Mouse (Mus musculus): ENCODE measurements around the gene Rnf144b. TPM values are rescaled to one million over a fixed set of nuclear protein-coding genes. Genes with fewer than 3 reads are reported as not detected.

Gene Rnf144b
- polyA plus RNA-seq, 1 experiment from 2014 or later, result 0.84 TPM

- Histone ChIP-seq H3K27ac (replicated peaks) (no peak overlapping the region), H3K9ac (replicated peaks) (no peak overlapping the region), H3K4me2 (replicated peaks) (no peak overlapping the region), H3K9me3 (no peaks in the 10 kb centered on the region), H3K4me1 (peaks cover 17% of the 10 kb centered on the region), H3K36me3 (no peaks in the 10 kb centered on the region), H3K27me3 (peaks cover 7% of the 10 kb centered on the region; the same call in 1 of the 2 replicates), H3K4me3 (no peak overlapping the region)
- 92% methylated on average over 5 of the region's 5 CpGs for WGBS
- no peak for ATAC-seq (ENCODE audit: low FRiP score, low read depth)
These were observed 104.1 kb downstream of the Rnf144b start for GRCm38 (mm10) chr13:47226521-47226920.

DNA sequence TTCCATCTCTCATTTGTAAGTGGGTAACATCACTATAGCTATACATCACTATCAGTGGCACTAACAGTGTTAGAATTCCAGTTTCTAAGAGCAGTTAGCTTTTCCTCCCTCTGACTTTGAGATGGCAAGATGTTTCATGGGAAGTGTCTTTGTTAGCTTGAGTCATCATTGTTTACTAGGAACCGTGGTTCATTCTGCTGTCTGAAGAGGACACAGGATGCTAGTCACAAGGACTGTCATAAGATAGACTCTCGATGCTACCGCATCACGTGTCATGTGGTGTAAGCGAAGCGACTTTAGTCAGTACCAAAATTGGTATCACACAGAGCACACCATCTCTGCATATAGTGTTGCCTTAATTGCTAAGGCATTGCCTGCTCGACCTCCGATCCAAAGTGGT, 105.7 kb downstream of the Rnf144b start:
- 93% methylated on average over 8 of the region's 8 CpGs for WGBS
- no peaks in the 10 kb centered on the region for H3K36me3 ChIP-seq
- H3K4me1 ChIP-seq, result peaks cover 17% of the 10 kb centered on the region
- ATAC-seq (ENCODE audit: low FRiP score, low read depth), result no peak
- H3K9me3 ChIP-seq, result no peaks in the 10 kb centered on the region
- no peak overlapping the region for H3K4me3 ChIP-seq
- H3K27me3 ChIP-seq, result no peaks in the 10 kb centered on the region
- H3K27ac ChIP-seq (replicated peaks), result no peak overlapping the region
- no peak overlapping the region for H3K9ac ChIP-seq (replicated peaks)
- H3K4me2 ChIP-seq (replicated peaks), result no peak overlapping the region

- Histone ChIP-seq H3K9me3 (no peaks in the 10 kb centered on the region), H3K9ac (replicated peaks) (no peak overlapping the region), H3K36me3 (no peaks in the 10 kb centered on the region), H3K27me3 (no peaks in the 10 kb centered on the region), H3K4me3 (no peak overlapping the region), H3K4me1 (peaks cover 15% of the 10 kb centered on the region), H3K27ac (replicated peaks) (no peak overlapping the region), H3K4me2 (replicated peaks) (no peak overlapping the region)
- WGBS, result 89% methylated on average over 12 of the region's 12 CpGs
- ATAC-seq (ENCODE audit: low FRiP score, low read depth), result no peak
These were observed 106.3 kb downstream of the Rnf144b start for GRCm38 (mm10) chr13:47228626-47229190.

GRCm38 (mm10) chr13:47232163-47232562, 109.7 kb downstream of the Rnf144b start:
- H3K27ac ChIP-seq (replicated peaks), result no peak overlapping the region
- H3K27me3 ChIP-seq, result no peaks in the 10 kb centered on the region
- H3K4me2 ChIP-seq (replicated peaks), result no peak overlapping the region
- no peak for ATAC-seq (ENCODE audit: low FRiP score, low read depth)
- WGBS, result 82% methylated on average over 6 of the region's 6 CpGs
- H3K4me3 ChIP-seq, result no peak overlapping the region
- H3K4me1 ChIP-seq, result no peaks in the 10 kb centered on the region
- no peak overlapping the region for H3K9ac ChIP-seq (replicated peaks)
- no peaks in the 10 kb centered on the region for H3K36me3 ChIP-seq
- no peaks in the 10 kb centered on the region for H3K9me3 ChIP-seq

GRCm38 (mm10) chr13:47237376-47237775, 114.9 kb downstream of the Rnf144b start:
- Histone ChIP-seq H3K4me2 (replicated peaks) (no peak overlapping the region), H3K4me1 (no peaks in the 10 kb centered on the region), H3K9ac (replicated peaks) (no peak overlapping the region)

GRCm38 (mm10) chr13:47238131-47238530, 115.7 kb downstream of the Rnf144b start:
- 87% methylated on average over 17 of the region's 17 CpGs for WGBS
- H3K9me3 ChIP-seq, result no peaks in the 10 kb centered on the region
- H3K36me3 ChIP-seq, result no peaks in the 10 kb centered on the region
- no peak overlapping the region for H3K4me2 ChIP-seq (replicated peaks)
- no peak for ATAC-seq (ENCODE audit: low FRiP score, low read depth)
- H3K4me1 ChIP-seq, result no peaks in the 10 kb centered on the region
- H3K27me3 ChIP-seq, result peaks cover 4% of the 10 kb centered on the region; the same call in 1 of the 2 replicates
- H3K9ac ChIP-seq (replicated peaks), result no peak overlapping the region
- H3K4me3 ChIP-seq, result no peak overlapping the region
- H3K27ac ChIP-seq (replicated peaks), result no peak overlapping the region

More at GRCm38 (mm10) chr13:47237376-47237775, 114.9 kb downstream of the Rnf144b start:
- H3K27ac ChIP-seq (replicated peaks), result no peak overlapping the region
- no peaks in the 10 kb centered on the region for H3K36me3 ChIP-seq
- no peak for ATAC-seq (ENCODE audit: low FRiP score, low read depth)
- WGBS, result 93% methylated on average over 8 of the region's 8 CpGs
- H3K9me3 ChIP-seq, result no peaks in the 10 kb centered on the region
- H3K27me3 ChIP-seq, result peaks cover 4% of the 10 kb centered on the region; the same call in 1 of the 2 replicates
- H3K4me3 ChIP-seq, result no peak overlapping the region

GRCm38 (mm10) chr13:47243569-47243968, 121.1 kb downstream of the Rnf144b start:
- Histone ChIP-seq H3K27ac (replicated peaks) (no peak overlapping the region), H3K4me2 (replicated peaks) (no peak overlapping the region), H3K9me3 (no peaks in the 10 kb centered on the region), H3K36me3 (no peaks in the 10 kb centered on the region), H3K27me3 (peaks cover 13% of the 10 kb centered on the region), H3K4me1 (peaks cover 30% of the 10 kb centered on the region), H3K4me3 (no peak overlapping the region), H3K9ac (replicated peaks) (no peak overlapping the region)
- no peak for ATAC-seq (ENCODE audit: low FRiP score, low read depth)
- WGBS, result 93% methylated on average over 6 of the region's 6 CpGs

GRCm38 (mm10) chr13:47244771-47245170, 122.3 kb downstream of the Rnf144b start:
- no peak overlapping the region for H3K27ac ChIP-seq (replicated peaks)
- H3K9me3 ChIP-seq, result no peaks in the 10 kb centered on the region
- no peak overlapping the region for H3K4me2 ChIP-seq (replicated peaks)
- ATAC-seq (ENCODE audit: low FRiP score, low read depth), result no peak
- 82% methylated on average over 11 of the region's 11 CpGs for whole genome bisulfite sequencing
- H3K27me3 ChIP-seq, result peaks cover 13% of the 10 kb centered on the region
- peaks cover 31% of the 10 kb centered on the region for H3K4me1 ChIP-seq
- no peak overlapping the region for H3K9ac ChIP-seq (replicated peaks)
- H3K36me3 ChIP-seq, result no peaks in the 10 kb centered on the region
- H3K4me3 ChIP-seq, result no peak overlapping the region

GRCm38 (mm10) chr13:47246459-47246858, 124.0 kb downstream of the Rnf144b start:
- H3K4me2 ChIP-seq (replicated peaks), result no peak overlapping the region
- peaks cover 9% of the 10 kb centered on the region for H3K27me3 ChIP-seq
- no peaks in the 10 kb centered on the region for H3K36me3 ChIP-seq
- 33% methylated on average over 10 of the region's 10 CpGs for WGBS
- H3K9ac ChIP-seq (replicated peaks), result no peak overlapping the region
- H3K4me1 ChIP-seq, result peaks cover 31% of the 10 kb centered on the region
- no peak overlapping the region for H3K4me3 ChIP-seq
- ATAC-seq (ENCODE audit: low FRiP score, low read depth), result no peak
- H3K9me3 ChIP-seq, result no peaks in the 10 kb centered on the region
- H3K27ac ChIP-seq (replicated peaks), result no peak overlapping the region

GRCm38 (mm10) chr13:47247156-47247800, 124.8 kb downstream of the Rnf144b start:
- peaks cover 9% of the 10 kb centered on the region for H3K27me3 ChIP-seq
- H3K9me3 ChIP-seq, result no peaks in the 10 kb centered on the region
- H3K4me2 ChIP-seq (replicated peaks), result no peak overlapping the region
- H3K9ac ChIP-seq (replicated peaks), result no peak overlapping the region
- no peaks in the 10 kb centered on the region for H3K36me3 ChIP-seq
- 72% methylated on average over 13 of the region's 13 CpGs for WGBS
- peaks cover 31% of the 10 kb centered on the region for H3K4me1 ChIP-seq
- ATAC-seq (ENCODE audit: low FRiP score, low read depth), result no peak
- no peak overlapping the region for H3K4me3 ChIP-seq
- no peak overlapping the region for H3K27ac ChIP-seq (replicated peaks)

DNA sequence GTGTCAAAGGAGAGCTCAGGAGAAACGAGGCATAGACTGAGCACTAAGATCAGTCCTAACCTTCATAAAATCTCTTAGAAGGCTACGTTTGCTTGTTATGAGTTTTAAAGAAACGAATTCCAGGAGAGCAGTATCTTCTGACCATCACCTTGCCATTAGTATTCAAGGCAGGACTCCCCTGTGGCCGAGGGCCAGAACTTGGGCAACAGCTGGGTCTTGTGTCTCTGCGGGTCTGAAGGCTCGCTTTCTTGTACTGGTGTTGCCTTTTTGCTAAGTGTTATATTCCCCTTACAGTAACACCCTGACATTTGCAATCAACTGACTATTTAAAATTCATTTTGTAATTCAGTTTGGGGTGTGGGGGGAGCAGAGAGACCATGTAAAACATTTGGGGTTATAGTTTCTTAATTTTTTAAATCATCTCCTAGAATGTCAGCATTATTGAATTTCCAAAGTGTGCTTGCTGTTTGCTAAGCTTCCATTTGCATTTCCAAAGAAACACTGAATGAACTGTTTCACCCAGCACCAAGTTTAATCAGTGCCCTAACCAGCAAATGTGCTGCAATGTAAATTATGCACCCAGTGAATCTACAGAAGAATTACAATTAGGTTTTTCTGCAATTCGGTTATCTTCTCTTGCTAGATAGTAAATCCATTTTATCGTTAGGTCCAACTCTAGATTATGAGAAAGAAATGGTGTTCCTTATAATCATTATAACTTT, 126.0 kb downstream of the Rnf144b start:
- H3K9ac ChIP-seq (replicated peaks), result no peak overlapping the region
- H3K27ac ChIP-seq (replicated peaks), result 0 out of 2 replicates have a peak overlapping the region, but pooled peaks have one; percentile 2
- H3K27me3 ChIP-seq, result peaks cover 9% of the 10 kb centered on the region
- H3K4me1 ChIP-seq, result peaks cover 31% of the 10 kb centered on the region
- no peak overlapping the region for H3K4me3 ChIP-seq
- WGBS, result 53% methylated on average over 8 of the region's 8 CpGs
- ATAC-seq (ENCODE audit: low FRiP score, low read depth), result no peak
- H3K9me3 ChIP-seq, result no peaks in the 10 kb centered on the region
- H3K4me2 ChIP-seq (replicated peaks), result no peak overlapping the region
- H3K36me3 ChIP-seq, result no peaks in the 10 kb centered on the region

GRCm38 (mm10) chr13:47250615-47251014, 128.2 kb downstream of the Rnf144b start:
- H3K36me3 ChIP-seq, result no peaks in the 10 kb centered on the region
- H3K9ac ChIP-seq (replicated peaks), result no peak overlapping the region
- H3K9me3 ChIP-seq, result no peaks in the 10 kb centered on the region
- H3K4me2 ChIP-seq (replicated peaks), result no peak overlapping the region
- WGBS, result 72% methylated on average over 1 of the region's 1 CpGs
- H3K27me3 ChIP-seq, result no peaks in the 10 kb centered on the region; the same call in 1 of the 2 replicates
- ATAC-seq (ENCODE audit: low FRiP score, low read depth), result no peak
- H3K4me1 ChIP-seq, result peaks cover 27% of the 10 kb centered on the region
- no peak overlapping the region for H3K4me3 ChIP-seq
- H3K27ac ChIP-seq (replicated peaks), result no peak overlapping the region
